Mouse (Mus musculus) T-helper 2 cell (primary cell): ENCODE measurements around the gene Idh3g.
"Not testable (repeated sequence)": the region's sequence is repeated elsewhere in the genome, so short reads cannot be mapped to it uniquely, and the experiment has no call there.

ENCODE experiments used
- in situ Hi-C: fragments of 300-600 bp; cut with MboI, MseI; formaldehyde crosslinking; loops from one replicate; pipeline ENCODE4 v1.15.1; 2025; ENCODE audit warnings: high pct_unique_total_duplicates

Idh3g gene

DNA sequence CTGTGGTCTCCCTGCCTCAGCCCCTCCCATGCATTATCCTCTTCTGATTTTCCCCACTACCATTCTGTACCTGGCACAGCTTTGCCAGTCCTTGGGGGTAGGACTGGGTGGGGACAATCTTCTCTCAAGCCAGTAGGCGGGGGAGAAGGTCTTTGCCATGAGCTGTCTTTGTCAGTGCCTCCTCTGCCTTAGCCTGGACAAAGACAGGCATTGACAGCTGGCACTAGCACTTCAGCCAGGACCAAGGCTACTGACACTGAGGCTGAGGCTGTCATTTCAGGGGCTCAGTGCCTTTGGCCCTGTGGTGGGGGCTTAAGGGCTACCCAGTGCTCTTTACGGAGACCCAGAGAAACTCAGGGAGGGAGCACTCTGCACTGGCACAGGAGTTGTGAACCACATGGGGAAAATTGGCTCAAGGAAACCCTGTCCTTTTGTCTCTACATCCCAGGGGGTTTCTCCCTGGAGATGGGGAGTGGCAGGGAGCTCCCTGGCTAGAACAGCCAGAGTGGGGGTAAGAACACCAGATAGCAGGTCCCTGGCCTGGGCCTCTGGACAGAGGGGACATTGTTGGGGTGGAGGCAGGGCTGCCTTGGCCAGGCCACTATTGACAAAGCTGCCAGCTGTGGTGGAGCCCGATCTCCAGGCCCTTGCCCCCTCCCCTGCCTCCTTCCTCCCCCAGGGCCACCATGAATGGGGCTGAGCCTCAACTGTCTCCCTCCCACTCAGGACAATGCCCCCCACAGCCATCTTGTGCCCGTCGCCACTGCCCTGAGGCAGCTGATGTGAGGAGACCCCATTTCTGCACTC lies 30.2 kb downstream of the Idh3g start, which contains the start of gene Plxnb3:
Plxnb3 (plus strand) TSS at position 757 of the 807 bp plus-strand sequence.
- in situ Hi-C loops, result no loop called here

DNA sequence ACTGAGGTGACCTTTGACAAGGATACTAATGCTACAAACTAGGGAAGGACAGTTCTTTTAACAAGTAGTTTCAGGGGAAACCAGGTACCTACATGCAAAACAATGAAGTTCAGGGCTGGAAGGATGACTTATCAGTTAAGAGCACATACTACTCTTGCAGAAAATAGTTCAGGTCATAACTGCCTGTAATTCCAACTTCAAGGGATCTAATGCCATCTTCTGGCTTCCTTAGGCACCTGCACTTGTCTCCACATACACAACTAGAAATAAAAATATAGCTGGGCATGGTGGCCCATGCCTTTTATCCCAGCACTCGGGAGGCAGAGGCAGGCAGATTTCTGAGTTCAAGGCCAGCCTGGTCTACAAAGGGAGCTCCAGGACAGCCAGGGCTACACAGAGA lies 37.7 kb downstream of the Idh3g start:
- in situ Hi-C loops, result no loop called here

DNA sequence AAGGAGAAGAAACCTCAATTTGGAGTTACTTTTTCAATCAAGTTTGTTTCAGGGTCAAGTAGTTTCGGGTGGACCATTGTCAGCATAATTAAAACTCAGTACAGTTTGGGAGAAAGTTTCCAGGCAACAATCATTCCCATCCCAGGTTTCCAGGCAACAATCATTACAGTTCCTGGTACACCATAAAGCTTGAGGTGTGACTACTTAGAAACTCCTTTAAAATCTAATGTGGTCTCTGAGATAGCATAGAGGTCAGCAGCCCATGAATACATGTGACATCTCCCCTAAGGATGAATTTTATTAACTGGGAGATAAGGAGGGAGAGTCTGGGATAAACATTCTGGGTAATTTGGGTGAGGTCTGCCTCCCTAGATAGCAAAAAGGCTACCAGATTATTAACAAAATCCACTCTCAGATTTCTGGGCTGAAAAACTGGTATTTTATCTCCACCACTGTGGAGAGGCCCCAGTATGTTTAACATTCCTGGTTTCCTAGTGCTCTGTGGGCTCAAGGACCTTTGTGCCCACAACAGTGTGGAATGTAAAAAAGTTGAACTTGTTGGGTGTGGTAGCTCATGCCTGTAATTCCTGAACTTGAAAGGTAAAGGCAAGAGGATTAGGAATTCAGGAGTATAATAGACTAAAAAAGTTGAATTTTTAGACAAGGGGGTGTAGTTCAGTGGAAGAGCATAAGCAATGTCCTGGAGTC lies 41.8 kb downstream of the Idh3g start:
- in situ Hi-C loops, result no loop called here

DNA sequence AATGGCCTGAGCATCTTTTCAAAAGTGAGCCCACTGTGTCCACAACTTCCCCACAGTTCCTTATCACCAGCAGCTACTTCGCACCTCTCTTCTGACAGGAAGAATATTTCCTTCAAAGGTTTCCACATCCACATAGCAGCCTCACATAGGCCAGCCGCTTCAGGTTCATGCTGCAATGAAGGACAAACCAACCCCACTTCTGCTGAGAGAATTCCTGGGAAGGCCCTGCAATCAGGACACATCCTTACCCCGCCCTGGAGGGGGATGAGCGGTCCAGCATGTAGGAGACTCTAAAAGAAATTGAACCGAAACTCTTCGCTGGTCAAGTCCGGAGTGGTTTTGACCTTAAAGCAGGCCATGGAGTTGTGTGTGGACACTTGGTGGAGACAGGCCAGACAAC lies 46.9 kb downstream of the Idh3g start:
- in situ Hi-C loops, result not testable (repeated sequence)

DNA sequence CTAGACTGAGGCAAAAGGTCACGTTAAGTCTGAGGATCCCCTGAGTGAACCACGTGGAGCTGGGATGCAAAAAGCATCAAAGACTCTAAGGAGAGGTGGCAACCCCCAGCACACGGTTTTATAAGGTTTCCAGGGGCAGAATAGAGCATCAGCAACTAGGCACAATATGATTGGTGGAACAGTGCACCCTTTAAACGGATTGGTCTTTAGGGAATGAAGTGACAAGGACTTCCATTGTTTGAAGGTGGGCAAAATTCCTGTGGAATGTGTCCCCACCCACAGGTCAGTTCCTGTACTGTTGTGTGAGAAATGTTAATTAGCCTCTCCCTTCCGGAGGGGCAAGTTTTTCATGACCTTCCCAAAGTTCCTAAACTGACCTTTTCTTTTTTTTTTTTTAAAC lies 47.5 kb downstream of the Idh3g start:
- in situ Hi-C loops, result no loop called here

DNA sequence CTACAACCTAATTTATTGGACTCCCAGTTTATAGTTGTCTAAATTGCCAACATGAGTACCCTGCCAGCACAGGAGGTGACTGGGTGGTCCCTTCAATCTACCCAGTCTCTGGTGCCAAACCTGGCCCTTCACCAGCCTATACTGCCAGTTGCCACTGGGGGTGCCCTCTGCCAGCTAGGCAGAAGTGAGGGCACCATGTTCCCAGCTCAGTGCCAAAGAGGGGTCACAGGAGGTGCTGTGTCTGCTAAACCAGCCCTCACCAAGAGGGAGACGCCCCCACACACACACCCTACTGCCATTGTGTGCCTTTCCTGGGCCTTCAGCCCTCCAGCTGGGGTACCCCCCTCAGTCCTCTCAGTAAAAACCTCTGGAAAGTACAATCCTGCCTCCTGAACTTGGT lies 48.5 kb downstream of the Idh3g start:
- in situ Hi-C loops, result no loop called here

DNA sequence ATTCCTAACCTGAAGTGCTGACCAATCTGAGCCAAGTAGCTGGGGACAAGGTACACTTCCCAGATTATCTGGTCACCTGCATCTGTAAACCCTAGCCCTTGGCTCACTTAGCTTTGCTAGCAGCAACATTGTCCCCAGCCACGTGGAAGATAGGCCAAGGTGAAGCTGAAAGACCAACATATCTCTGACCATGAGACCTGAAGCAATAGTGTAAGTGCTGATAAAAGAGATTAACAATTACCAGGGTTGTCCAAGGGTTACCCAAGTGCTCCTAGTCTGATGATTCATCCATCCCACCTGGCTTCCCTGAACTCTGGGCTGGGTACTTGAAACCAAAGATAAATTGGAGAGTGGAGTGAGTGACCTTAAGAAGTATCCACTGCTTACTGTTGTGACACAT lies 55.8 kb downstream of the Idh3g start:
- in situ Hi-C loops, result no loop called here
